Mouse (Mus musculus) activated CD4-positive, CD25-positive, alpha-beta regulatory T cell, adult 4 months (primary cell): ENCODE measurements around the gene Olfr776. TPM values are rescaled to one million over a fixed set of nuclear protein-coding genes. Genes with fewer than 3 reads are reported as not detected.
"Not testable (repeated sequence)": the region's sequence is repeated elsewhere in the genome, so short reads cannot be mapped to it uniquely, and the experiment has no call there.

Source experiments
- ATAC-seq: one replicate; pipeline ENCODE4 v1.8.0; 2017
- polyA plus RNA-seq, 2 experiments: library from polyadenylated mRNA; unstranded; fragments of 100-300 nt; shearing (Covaris generic); gene quantifications; one replicate each; pipeline ENCODE4 v1.2.1; 2017

Olfr776 gene
- polyA plus RNA-seq: not detected

DNA sequence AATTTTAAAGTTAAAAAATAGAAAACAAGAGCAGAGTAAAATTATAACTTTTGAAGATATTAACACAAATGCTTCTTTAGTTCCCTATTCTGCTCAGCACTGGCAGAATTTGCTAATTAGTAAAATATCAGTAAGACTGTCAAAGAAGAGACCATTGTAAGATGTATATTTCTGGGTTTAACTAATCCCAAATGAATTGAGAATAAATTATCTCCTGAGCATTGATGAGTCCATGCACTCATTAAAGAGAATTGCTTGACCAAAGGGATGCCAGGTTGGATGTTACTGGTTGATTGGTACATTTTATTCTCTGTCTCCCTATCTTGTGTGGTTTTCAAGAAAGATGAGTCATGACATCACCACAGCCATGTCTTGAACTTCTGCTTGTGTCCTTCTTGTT lies at the start of gene Olfr776:
TSS of gene Olfr776 (plus strand) at position 301 of the 400 bp plus-strand sequence.
- no peak for ATAC-seq

DNA sequence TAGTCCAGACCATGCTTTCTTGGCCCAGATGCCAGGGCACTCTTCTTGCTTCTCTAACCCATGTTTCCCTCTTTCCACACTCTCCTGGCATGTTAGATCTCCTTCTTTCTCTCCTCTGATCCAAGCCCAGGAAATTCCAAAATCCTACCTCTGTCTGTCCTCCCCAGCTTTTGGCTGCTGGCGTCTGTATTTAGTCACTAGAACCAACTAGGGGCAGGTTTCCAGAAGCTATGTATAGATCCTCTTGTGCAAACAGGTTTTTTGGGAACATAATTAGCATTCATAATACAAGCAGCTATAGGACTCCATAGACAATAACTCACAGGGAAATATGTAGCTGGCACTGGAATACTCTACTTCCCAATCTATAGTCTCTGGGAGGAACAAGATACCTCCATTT lies 28.2 kb upstream of the Olfr776 start:
- ATAC-seq: no peak

DNA sequence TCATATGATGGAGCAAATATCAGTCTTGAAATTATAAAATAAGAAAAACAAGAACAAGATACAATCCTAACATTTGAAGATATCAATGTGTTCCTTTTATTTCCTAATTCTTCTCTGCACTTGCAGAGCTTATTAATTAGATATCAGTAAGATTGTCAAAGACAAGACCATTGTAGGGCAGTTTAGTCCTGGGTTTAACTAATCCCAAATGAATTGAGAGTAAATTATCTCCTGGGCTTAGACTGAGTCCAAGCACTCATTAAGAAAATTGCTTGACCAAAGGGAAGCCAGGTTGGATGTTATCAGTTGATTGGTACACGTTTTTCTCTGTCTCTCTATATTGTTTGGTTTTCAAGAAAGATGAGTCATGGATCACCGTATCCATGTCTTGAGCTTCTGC lies 23.0 kb upstream of the Olfr776 start, which contains the start of gene Olfr774:
TSS of gene Olfr774 (plus strand) at position 301 of the 400 bp plus-strand sequence.
- ATAC-seq: no peak

DNA sequence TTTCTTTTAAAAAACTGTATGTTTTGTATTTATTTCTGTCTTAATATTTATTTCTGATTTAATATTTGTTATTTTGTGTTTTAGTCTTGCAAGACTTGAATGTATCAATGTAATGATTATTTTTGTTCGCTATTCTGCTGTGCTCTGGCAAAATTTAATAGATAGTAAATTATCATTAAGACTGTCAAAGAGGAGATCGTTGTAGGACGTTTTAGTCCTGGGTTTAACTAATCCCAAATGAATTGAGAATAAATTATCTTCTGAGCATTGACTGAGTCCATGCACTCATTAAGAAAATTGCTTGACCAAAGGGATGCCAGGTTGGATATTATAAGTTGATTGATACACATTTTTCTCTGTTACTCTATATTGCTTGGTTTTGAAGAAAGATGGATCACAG lies 10.8 kb upstream of the Olfr776 start, which contains the start of gene Olfr775:
TSS of gene Olfr775 (plus strand) at position 301 of the 400 bp plus-strand sequence.
- ATAC-seq: no peak

DNA sequence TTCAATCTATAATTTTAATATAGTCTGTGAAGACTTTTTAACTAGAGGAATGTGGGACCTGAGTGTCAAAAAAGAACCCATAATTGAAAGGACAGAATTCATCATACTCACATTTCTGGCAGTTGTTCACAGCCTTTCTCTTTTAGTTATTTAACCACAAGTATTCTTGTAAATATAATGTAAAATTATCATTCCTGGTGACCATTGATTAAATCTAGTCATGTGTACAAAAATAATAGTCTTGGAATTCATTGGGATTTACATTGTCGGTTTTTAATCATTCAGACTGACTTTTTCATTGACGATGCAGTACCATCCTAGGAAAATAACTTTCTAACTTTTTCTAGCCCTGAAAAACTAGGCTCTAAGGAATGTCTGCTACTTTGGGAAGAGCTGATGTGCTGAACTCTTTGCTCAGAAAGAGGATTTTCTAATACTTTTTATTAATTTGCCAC lies 12.2 kb downstream of the Olfr776 start, which contains the start of gene Olfr777:
TSS of gene Olfr777 (minus strand) at position 405 of the 455 bp plus-strand sequence.
- no peak for ATAC-seq

DNA sequence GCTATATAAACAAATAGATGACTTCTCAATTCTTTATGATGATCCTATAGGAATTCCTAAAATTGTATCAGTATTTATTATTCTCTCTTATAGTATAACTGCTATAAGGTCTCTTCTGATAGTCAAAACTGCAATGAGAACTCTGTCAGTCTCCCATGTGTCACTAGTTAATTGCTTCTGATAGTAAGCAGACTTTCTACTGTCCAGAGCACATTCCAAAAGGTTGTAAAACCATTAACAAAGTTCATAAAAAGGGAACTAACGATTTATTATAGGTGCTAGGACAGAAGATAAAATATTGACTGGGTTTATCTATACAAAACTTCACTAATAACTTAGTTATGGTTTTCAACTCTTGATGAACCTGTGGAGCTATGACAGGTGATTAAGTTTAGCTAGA lies 54.0 kb downstream of the Olfr776 start:
- ATAC-seq: not testable (repeated sequence)

DNA sequence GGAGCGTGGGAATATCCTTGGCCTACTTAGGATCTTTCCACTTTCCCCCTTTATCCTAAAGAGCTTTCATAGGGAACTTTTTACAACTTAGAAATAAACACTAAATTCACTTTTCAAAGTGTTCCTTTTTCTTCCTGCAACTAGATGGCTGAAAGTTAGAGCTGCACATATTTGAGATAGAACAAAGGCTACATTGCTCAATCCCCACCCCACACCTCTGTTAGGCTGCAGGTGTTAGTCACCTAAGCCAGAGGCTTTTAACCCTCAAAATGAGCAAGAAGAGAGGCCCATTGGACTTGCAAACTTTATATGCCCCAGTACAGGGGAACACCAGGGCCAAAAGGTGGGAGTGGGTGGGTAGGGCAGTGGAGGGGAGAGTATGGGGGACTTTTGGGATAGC lies 54.6 kb downstream of the Olfr776 start:
- not testable (repeated sequence) for ATAC-seq

Other genes with a start within 250 kb of the Olfr776 start
- gene Olfr763, start 248.3 kb upstream of the Olfr776 start, polyA plus RNA-seq: not detected
- not detected for gene Olfr764-ps1, start 219.2 kb upstream of the Olfr776 start, polyA plus RNA-seq
- not detected for gene Olfr765, start 209.1 kb upstream of the Olfr776 start, polyA plus RNA-seq
- gene Olfr766-ps1, start 190.2 kb upstream of the Olfr776 start, polyA plus RNA-seq: not detected
- gene Olfr767, start 176.2 kb upstream of the Olfr776 start, polyA plus RNA-seq: under 1 TPM in 1 of 2 experiments, not detected in 1; 0.09 TPM
- gene Olfr768, start 159.8 kb upstream of the Olfr776 start, polyA plus RNA-seq: not detected
- gene Olfr769, start 141.3 kb upstream of the Olfr776 start, polyA plus RNA-seq: under 1 TPM in 1 of 2 experiments, not detected in 1; 0.21 TPM
- not detected for gene Olfr770, start 120.1 kb upstream of the Olfr776 start, polyA plus RNA-seq
- gene Olfr771, start 94.4 kb upstream of the Olfr776 start, polyA plus RNA-seq: not detected
- gene Olfr772, start 81.2 kb upstream of the Olfr776 start, polyA plus RNA-seq: not detected
- gene Olfr773, start 71.7 kb upstream of the Olfr776 start, polyA plus RNA-seq: not detected
- gene Olfr774, start 22.9 kb upstream of the Olfr776 start, polyA plus RNA-seq: not detected
- gene Olfr775, start 10.7 kb upstream of the Olfr776 start, polyA plus RNA-seq: not detected
- gene Olfr777, start 12.4 kb downstream of the Olfr776 start, polyA plus RNA-seq: not detected
- under 1 TPM in 1 of 2 experiments, not detected in 1; 0.33 TPM for gene Olfr780, start 59.0 kb downstream of the Olfr776 start, polyA plus RNA-seq
- gene Olfr781, start 69.7 kb downstream of the Olfr776 start, polyA plus RNA-seq: not detected
- gene Olfr782, start 89.7 kb downstream of the Olfr776 start, polyA plus RNA-seq: not detected
- not detected for gene Olfr784, start 125.0 kb downstream of the Olfr776 start, polyA plus RNA-seq
- gene Olfr785, start 146.3 kb downstream of the Olfr776 start, polyA plus RNA-seq: not detected
- gene Olfr786, start 168.2 kb downstream of the Olfr776 start, polyA plus RNA-seq: not detected
- under 1 TPM in 1 of 2 experiments, not detected in 1; 0.33 TPM for gene Olfr787, start 202.7 kb downstream of the Olfr776 start, polyA plus RNA-seq
- gene Olfr788, start 211.9 kb downstream of the Olfr776 start, polyA plus RNA-seq: not detected
- gene Olfr789, start 225.6 kb downstream of the Olfr776 start, polyA plus RNA-seq: not detected
- gene Olfr790, start 239.4 kb downstream of the Olfr776 start, polyA plus RNA-seq: not detected